Mouse (Mus musculus) monocyte, adult 2 months (primary cell): ENCODE data around the gene Ehbp1.

ENCODE experiments used
- DNase-seq, 2 experiments: peaks; one replicate each; pipeline ENCODE4 v3.0.0; 2022; ENCODE audit warnings: low spot score in 2 of 2, low read depth in 1 of 2

The Ehbp1 gene

DNA sequence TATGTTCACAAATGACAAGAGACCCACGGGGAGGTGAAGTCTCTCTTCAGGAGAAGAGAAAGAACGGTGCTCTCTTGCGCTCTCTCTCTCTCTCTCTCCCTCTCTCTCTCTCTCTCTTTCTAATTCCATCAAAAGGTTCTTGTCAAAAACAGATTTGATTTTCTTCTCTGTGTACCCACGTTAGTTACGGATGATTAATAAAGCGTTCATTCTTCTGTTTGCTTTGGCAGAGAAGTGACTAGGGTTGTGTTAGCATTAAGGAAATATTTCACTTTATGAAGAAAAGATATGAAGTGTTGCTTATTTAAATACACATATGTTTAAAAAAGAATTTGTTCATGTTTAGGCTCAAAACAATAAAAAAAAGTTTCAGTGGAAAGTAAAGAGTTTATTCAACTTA, 143.7 kb downstream of the Ehbp1 start:
- DNase-seq, result no peak

DNA sequence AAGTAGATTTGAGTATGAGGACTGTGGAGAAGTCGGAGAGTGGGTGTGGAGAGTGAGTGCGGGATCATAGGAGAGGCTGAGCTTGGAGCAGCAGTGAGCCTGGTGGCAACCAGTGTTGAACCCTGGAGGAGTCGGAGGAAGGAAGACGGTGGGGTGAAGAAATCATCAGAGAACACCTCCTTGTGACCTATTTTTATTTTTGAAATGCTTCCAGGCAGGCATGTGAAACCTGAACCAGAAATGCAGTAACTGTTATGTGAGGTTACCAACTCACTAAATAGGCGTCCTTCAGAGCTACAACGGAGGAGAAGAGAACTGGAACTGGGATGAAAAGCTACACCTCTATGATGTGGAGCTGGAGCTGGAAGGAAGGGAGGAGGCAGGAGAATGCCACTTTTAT, 144.2 kb downstream of the Ehbp1 start:
- DNase-seq, result no peak

DNA sequence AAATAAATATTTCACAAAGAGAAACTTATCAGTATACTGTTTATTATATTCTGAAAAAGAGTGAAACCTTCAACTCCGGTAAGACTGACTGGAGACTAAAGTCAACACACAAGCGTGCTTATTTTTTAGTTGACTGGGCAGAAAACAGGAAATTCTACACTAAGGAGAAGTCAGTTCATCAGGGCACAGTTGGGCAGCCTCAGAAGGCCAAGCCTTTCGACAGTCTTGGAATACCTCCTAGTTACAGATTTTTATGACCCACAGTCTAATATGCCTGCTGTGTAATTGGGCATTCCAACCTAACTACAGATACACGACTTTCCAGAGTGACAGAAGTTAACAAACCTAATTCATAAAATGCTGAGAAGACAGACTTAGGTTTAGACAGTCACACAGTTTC, 145.3 kb downstream of the Ehbp1 start:
- DNase-seq, result no peak

DNA sequence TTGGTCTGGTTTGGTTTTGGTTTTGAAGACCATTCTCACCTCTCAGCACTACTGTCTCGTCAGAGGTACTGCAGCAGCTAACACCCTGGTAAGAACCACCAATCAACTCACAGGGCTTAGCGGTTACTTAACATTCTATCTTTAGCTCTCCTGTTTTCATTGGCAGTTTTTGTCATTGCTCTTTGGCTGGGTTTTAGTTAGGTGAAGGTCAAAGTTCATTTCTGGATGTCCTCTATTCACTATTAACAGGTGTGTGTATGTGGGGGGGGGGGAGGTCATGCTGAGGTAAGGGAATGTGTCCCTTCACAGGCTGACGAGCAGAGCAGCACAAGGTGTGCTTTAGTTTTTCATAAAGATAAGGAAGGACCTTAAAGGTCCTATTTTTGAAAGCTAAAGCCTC, 147.5 kb downstream of the Ehbp1 start:
- no peak for DNase-seq

DNA sequence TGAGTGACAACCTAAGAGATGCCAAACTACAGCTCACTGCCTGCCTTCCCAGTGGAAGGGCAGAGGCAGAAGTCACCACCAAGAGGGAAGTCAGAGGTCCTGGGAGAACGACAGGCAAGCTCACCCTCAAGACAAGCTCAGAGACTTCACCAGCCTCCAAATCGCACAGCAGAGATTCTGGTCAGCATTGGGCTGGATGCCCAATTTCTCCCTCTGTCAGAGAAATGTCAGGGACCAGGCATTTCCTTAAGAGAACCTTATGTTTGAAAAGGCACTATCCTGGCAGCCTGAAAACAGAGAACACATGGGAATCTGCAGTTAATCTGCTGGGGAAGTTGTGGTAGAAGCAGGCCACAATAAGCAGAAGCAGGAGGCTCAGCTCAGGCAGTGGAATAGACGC, 151.5 kb downstream of the Ehbp1 start:
- DNase-seq, result no peak

DNA sequence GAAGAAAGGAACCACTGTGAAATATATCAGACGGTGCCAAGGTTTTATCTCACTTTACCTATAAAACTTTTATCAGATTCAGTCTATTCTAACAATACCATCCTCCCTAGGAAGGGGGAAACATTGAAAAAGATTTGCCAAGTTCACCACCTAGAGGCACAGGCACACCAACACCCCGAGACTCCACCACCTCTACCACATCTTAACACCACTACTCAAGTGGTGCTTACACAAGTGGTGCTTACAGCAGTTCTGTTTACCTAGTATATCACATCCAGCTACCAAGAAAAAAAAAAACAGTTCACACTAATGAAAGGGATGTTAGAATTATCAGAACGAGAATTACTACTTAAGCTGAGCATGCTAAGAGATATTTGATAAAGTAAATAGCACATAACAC, 152.1 kb downstream of the Ehbp1 start:
- DNase-seq, result no peak

DNA sequence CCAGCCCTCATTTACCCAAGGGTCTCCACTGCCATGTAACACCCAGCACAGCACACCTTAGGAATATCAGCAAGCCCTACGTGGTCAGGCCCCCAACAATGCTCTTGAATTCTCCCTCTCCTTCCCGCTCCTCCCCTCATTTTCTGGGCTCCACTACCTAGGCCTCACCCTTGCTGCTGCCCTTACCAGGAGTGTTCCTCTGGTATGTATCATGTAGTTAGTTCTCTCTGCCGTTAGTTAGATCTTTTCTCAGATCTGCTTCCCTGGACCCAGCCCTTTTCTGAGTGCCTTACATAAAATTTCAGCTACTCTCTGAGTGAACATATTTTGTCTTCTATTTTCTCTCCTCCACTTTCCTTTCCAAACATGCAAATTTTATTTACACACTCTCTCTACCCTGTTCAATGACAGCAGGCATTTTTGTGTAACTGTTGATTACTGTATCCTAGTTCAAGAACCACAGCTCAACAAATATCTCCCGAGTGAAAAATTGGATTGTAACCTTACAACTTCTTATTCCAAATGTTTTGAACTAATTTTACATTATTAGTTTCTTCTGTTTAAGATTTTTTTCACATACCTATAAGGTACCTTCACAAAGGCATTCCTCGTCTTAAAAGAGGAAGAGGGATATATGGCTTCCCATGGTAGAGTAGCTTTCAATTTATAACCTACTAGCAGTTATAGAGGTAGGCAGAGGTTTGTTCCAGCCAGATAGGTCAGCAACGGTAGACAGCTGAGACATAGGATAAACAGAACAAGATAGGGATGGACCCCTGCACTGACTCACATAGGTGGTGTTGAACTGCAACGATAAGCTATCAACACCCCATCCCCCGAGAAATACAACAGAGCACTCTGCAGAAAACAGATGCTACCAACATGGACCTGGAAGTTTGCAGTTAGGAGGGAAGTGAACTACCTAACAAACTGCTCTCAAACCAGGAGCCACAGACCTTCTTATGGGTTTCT, 160.3 kb downstream of the Ehbp1 start:
- DNase-seq, result no peak

DNA sequence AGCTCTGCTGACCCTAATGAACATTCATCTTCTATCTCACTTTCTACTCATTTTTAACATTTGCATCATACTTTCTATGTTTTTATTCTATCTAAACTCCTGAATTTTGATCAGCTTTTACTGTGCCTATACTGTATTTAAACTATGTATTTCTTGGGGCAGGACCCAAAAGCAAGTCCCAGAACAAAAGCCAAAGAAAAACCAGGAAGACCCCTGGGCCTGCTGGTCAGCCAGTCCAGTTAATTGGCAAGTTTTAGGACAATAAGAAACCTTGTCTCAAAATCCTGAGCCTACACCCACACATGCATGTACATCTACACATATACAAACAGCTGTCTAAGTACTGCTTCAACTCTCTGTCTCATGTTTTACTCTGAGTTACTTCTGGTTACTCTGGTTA, 161.9 kb downstream of the Ehbp1 start:
- DNase-seq, result no peak

DNA sequence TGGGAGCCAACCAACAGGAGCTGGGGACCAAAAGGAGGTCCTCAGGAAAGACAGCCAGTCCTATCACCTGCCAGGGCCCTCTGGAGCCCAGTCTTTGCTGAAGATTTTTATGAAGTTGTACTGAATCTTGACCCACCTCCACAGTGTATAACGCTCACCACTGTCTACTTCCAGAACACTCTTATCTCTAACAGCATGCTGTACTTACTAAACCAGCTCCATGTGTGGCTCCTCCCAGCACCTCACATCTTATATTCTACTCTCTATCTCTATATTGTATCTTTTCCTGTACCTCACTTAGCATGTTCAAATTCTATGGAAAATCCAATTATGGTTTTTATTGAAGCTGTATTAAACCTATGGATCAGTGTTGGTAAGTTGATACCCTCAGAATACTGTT, 163.5 kb downstream of the Ehbp1 start:
- DNase-seq, result no peak

DNA sequence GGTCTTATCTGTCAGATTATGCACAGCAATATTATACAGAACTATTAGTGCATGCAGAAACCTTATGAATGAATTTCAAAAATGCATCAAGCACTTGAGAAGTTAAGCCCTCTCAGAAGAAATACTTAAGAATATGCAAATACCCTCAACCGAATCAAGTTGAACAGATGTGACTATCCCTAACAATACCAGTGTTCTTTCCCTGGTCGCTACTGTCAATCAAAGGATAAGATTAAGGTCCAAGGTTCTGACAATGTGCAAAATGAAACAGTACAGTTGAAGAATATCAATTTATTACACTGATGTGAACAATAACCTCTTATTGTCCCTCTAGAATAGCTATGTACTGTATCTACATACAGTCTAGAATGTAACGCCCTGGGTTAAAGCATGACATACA, 167.8 kb downstream of the Ehbp1 start:
- no peak for DNase-seq

DNA sequence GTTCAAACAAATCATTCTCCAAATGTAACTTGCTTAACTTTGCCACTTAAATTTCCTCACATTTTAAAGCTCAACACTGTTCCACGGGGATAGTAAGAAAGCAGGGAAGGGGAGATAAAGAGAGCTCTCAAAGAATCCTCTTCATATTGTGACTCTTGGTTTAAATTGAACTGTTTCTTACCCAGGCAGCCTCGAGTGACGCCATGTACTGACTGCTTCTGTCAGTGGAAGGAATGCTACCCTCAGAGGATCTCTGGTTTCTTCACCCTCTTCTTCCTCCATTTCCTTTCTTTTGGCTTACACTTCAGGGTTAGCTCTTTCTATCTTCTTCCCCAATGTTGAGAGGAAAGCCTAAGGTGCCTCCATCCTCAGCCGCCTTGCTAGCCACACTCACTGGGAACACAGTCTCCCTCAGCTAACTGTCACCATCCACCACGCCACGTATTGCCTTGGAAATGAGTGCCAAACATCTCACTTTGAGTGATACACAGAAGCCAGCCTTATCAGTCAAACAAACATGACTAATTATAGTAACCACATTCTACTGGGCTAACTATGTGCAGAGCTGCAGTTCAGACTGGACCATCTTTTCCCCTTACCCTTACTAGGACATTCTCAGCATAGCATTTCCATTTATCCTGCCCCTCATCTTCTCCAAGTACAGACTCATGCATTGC, 171.0 kb downstream of the Ehbp1 start:
- no peak for DNase-seq

DNA sequence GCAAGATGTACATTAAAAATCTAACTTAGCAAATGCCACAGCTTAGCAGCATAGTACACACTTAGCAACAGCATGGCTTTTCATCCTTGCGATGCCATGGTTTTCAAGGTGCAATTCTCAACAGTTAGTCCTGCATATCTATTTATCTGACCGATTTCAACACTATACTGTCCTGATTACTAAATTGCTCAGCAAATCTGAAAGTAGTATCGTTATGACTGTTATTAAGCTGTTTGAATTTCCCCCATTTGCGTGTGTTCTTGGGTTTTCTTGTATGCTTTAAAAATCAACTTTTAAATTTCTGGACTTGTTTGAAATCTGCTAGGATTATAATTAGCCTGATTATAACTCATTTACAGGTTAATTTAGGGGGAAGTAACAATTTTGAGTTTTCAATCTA, 184.2 kb downstream of the Ehbp1 start:
- no peak for DNase-seq

DNA sequence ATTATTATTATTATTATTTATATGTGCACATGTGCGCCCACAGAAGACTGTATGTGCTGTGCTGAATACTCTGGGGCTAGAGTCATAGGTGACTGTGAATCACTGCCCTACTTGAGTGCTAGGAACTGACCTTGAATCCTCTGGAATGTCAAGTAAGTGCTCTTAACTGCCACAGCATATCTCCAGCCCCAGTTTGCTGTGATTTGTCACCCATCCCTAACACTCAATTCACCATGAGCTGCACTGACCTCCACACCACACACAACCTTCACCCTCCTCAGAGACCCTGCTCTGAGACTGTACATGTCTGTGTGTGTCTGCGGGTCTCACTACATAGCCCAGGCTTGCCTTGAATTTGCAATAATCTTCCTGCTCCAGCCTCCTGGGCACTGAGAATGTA, 185.9 kb downstream of the Ehbp1 start:
- no peak for DNase-seq

DNA sequence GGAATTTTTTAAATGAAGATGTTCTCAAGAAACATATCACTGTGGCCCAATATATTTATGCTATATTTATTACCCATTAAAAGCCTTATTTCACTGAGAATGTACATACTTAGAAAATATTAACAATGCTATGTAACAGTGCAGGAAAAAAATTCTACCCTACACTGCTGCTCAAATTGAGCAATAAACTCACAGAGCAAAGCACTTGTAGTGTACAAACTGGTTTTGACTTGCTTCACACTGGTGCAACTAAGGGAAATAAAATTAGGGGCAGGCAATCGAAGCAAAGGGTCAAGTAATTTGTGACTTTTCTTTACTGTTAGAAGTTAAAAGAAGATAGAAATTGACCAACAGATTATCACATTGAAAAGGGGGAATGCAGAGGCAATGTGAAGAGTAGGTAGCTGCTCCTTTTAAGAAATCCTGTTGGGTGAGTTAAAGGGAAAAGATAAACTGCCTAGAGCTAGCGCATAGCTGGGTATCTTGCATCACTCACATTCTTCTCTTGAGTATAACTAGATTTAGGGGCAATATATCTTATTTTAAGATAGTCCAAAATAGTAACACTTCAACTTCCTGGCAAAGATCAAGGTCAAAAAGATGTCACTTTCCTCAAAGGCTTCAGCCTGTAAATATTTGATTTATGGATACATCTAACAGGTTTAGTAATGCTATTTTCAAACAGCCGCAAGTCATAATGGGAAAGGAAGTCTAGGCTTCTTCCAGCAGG, 186.6 kb downstream of the Ehbp1 start:
- DNase-seq, result no peak

DNA sequence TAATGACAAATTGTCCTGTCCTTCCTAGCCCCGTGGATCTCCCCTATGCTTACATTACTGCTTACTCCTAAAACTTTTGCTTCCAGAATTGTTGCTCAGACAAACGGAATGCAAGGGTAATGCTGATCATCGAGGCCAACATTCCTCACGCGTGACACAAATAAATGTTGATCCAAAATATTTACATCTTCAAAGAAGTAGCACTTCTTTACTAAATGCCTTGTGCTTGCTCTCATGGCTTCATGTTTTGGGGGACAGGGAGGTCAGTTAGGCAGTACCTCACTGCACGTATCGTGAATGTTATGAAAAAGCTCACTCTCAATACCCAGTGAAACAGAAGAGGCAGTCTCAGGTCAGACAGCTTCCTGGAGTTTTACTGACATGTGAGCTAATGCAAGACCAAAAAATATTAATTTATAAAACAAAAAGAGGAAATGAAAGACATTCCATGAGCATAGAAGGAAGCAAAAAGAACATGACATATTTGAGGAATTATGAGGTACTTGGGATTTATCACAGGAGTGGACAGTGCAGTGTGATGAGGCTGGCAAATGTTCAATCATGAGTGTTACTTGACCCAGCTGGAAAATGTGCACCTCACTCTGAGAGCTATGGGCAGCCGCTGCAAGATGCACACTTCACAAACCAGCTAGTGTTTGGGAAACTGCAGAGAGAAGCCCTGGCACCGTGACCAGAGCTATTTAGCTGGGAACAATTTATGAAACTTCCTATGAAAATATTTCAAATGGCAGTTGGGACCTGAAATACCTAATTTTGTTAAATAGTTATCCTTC, 187.4 kb downstream of the Ehbp1 start:
- DNase-seq, result no peak

DNA sequence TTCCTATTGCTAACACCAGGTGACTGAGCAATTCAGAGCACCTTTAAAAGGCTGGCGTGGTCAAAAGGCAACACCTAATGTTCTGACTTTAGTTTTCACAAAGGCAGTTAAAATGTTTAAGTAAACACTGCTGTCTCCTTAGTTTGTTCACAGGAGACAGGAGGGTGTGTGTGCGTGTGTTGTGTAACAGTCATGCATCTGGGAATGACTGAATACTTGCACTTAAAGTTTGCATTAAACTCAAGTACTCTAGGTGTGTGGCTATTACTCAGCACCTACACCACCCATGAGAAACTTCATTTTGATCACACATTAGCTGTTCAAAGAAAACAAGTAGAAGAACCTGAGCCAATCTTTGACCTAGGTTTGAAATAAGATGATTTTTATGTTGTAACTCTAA, 201.4 kb downstream of the Ehbp1 start:
- no peak for DNase-seq

DNA sequence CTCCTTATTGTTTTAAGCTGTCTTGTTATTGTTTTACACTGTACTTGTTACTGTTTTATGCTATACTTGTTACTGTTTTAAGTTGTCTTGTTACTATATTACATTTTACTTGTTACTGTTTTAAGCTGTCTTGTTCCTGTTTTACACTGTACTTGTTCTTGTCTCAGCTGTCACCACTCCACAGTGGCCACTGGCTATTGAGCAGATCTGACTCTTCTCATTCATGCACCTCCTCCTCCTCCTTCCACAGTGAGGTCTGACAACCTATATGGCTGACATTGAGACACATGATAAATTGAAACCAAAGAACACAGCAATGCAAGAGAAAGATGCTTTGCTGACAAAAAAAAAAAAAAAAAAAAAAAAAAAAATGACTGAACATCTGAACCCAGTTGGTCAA, 203.6 kb downstream of the Ehbp1 start:
- no peak for DNase-seq

DNA sequence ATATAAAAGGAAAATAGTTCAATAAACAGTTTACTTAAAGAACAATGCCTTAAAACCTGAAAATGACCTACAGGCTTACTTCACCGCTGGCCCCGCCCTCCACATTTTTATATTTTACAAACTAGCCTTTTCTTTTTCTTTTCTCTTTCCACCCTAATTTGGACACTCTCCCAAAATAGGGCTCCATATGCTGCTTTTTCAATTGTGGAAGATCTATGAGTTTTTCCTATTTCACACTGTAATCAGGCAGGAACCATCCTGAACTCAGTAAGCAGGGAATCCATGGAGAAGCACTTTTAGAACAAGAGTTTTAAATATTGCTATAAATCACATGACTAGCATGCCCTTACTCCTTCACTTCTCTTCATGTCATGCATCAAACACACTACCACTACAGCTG, 216.9 kb downstream of the Ehbp1 start:
- DNase-seq, result no peak

DNA sequence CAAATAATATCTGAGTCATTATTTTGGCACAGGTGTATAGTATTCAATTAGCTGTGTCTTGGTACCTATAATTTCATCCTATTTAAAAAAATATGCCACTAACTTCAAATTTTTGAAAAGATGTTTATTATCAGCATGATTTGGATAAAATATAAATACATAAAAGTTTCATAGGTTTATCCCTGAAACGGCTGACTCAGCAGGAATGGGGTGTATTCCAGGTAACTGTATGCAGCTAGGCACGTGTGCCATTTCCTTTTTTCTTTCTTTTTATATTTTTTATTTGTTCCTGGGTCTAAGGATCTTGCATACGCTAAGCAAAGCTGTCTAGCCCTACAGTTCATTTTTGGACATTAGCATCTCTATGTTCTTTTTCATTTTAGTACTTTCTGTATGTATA, 223.2 kb downstream of the Ehbp1 start:
- no peak for DNase-seq

DNA sequence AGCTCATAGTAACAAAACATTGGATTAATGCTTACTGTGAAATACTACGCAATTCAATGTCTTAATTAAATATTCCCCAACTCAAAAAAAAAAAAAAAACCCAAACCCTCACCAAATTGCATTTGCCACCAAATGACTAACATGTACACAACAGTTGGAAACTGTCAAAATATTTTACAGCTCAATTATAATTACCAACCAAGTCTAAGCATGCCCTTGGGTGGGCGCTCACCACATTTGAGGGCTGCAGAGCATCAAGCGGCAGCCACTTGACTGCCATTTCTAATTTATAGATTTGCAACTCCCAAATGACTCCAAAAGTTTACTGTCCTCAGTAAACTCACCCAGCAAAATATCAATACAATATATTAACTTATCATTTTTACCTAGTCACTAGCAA, 229.9 kb downstream of the Ehbp1 start:
- no peak for DNase-seq

DNA sequence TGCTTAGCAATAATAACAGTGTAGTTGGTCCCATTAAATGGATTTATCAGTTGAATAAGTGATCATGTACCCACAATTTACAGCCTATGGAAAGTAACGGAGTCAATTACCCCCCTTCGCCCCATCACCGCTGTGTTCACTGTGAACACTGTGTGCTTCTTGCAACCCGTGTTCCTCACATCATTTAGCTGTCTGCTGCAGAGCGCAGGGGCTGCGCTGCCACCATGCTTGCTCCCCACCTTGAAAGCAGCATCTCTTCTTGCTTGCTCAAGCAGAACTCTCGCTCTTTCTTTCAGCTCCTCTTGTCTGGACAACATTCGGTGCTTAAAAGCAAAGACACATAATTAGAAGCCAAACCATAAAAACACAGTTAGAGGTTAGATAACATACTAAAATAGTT, 252.7 kb downstream of the Ehbp1 start:
- no peak for DNase-seq
